Mouse (Mus musculus): Measurements from ENCODE around the gene Qprt. TPM values are rescaled to one million over a fixed set of nuclear protein-coding genes. Genes with fewer than 3 reads are reported as not detected.

Gene Qprt
- polyA plus RNA-seq, 1 experiment from 2014 or later, result 151 TPM

- Histone ChIP-seq H3K36me3 (replicated peaks; ENCODE audit: insufficient read depth, low read length) (no peaks in the 10 kb centered on the region), H3K9me3 (ENCODE audit: low read length) (no peaks in the 10 kb centered on the region), H3K27ac (ENCODE audit: low read depth) (peak overlapping the region; percentile 69; the same call in 1 of the 2 replicates), H3K4me3 (ENCODE audit: low read depth, low read length) (no peak overlapping the region), H3K4me1 (ENCODE audit: insufficient read depth) (peaks cover 43% of the 10 kb centered on the region), H3K9ac (replicated peaks) (no peak overlapping the region), H3K4me2 (ENCODE audit: low read depth, low read length) (no peak overlapping the region), H3K27me3 (ENCODE audit: insufficient read depth, low read length) (no peaks in the 10 kb centered on the region)
- no peak for ATAC-seq
- no peak for DNase-seq
- TF ChIP-seq CTCF (IDR thresholded peaks at IDR 0.05; ENCODE audit: low read depth) (no peak), EP300 (IDR thresholded peaks at IDR 0.05; ENCODE audit: low read depth) (no peak)
- WGBS (ENCODE audit: insufficient replicate concordance), result 32% methylated on average over 2 of the region's 2 CpGs
Observed at GRCm38 (mm10) chr7:127082995-127083394, 39.0 kb downstream of the Qprt start.

- H3K27me3 ChIP-seq (ENCODE audit: insufficient read depth, low read length), result no peaks in the 10 kb centered on the region
- DNase-seq, result no peak
- 52% methylated on average over 8 of the region's 8 CpGs for WGBS (ENCODE audit: insufficient replicate concordance)
- no peak overlapping the region for H3K4me2 ChIP-seq (ENCODE audit: low read depth, low read length)
- ATAC-seq, result no peak
- no peak for TF ChIP-seq EP300 (IDR thresholded peaks at IDR 0.05; ENCODE audit: low read depth)
- TF ChIP-seq CTCF (IDR thresholded peaks at IDR 0.05; ENCODE audit: low read depth), result no peak
- H3K9me3 ChIP-seq (ENCODE audit: low read length), result no peaks in the 10 kb centered on the region
- H3K27ac ChIP-seq (ENCODE audit: low read depth), result peak overlapping the region; percentile 69
- no peak overlapping the region for H3K9ac ChIP-seq (replicated peaks)
- no peak overlapping the region for H3K4me3 ChIP-seq (ENCODE audit: low read depth, low read length)
- H3K36me3 ChIP-seq (replicated peaks; ENCODE audit: insufficient read depth, low read length), result no peaks in the 10 kb centered on the region
- H3K4me1 ChIP-seq (ENCODE audit: insufficient read depth), result peaks cover 37% of the 10 kb centered on the region
Observed at GRCm38 (mm10) chr7:127082271-127082670, 39.8 kb downstream of the Qprt start.

- ATAC-seq (peak; percentile 40), DNase-seq (no peak)
- Histone ChIP-seq H3K36me3 (replicated peaks; ENCODE audit: insufficient read depth, low read length) (no peaks in the 10 kb centered on the region), H3K4me1 (ENCODE audit: insufficient read depth) (peaks cover 31% of the 10 kb centered on the region), H3K4me2 (ENCODE audit: low read depth, low read length) (no peak overlapping the region), H3K4me3 (ENCODE audit: low read depth, low read length) (no peak overlapping the region), H3K27me3 (ENCODE audit: insufficient read depth, low read length) (no peaks in the 10 kb centered on the region), H3K9ac (replicated peaks) (no peak overlapping the region), H3K27ac (ENCODE audit: low read depth) (0 out of 2 replicates have a peak overlapping the region, but pooled peaks have one; percentile 22), H3K9me3 (ENCODE audit: low read length) (peaks cover 2% of the 10 kb centered on the region; the same call in 1 of the 2 replicates)
- WGBS (ENCODE audit: insufficient replicate concordance), result 49% methylated on average over 3 of the region's 3 CpGs
- peak; percentile 58 for TF ChIP-seq EP300 (IDR thresholded peaks at IDR 0.05; ENCODE audit: low read depth)
- TF ChIP-seq CTCF (IDR thresholded peaks at IDR 0.05; ENCODE audit: low read depth), result no peak
Observed at GRCm38 (mm10) chr7:127080045-127080444, 42.0 kb downstream of the Qprt start.

GRCm38 (mm10) chr7:127077692-127078091 is 44.3 kb downstream of the Qprt start:
- peak; percentile 38 for DNase-seq
- Histone ChIP-seq H3K9ac (replicated peaks) (no peak overlapping the region), H3K4me2 (ENCODE audit: low read depth, low read length) (no peak overlapping the region), H3K27ac (ENCODE audit: low read depth) (no peak overlapping the region), H3K36me3 (replicated peaks; ENCODE audit: insufficient read depth, low read length) (no peaks in the 10 kb centered on the region), H3K9me3 (ENCODE audit: low read length) (peaks cover 4% of the 10 kb centered on the region; the same call in 1 of the 2 replicates), H3K27me3 (ENCODE audit: insufficient read depth, low read length) (no peaks in the 10 kb centered on the region), H3K4me3 (ENCODE audit: low read depth, low read length) (no peak overlapping the region), H3K4me1 (ENCODE audit: insufficient read depth) (peaks cover 14% of the 10 kb centered on the region; the same call in 1 of the 2 replicates)
- WGBS (ENCODE audit: insufficient replicate concordance), result 77% methylated on average over 3 of the region's 3 CpGs
- TF ChIP-seq EP300 (IDR thresholded peaks at IDR 0.05; ENCODE audit: low read depth), result no peak
- TF ChIP-seq CTCF (IDR thresholded peaks at IDR 0.05; ENCODE audit: low read depth), result peak; percentile 66
- no peak for ATAC-seq

GRCm38 (mm10) chr7:127076188-127076587 is 45.8 kb downstream of the Qprt start:
- Histone ChIP-seq H3K9me3 (ENCODE audit: low read length) (peaks cover 4% of the 10 kb centered on the region; the same call in 1 of the 2 replicates), H3K4me2 (ENCODE audit: low read depth, low read length) (no peak overlapping the region), H3K27me3 (ENCODE audit: insufficient read depth, low read length) (no peaks in the 10 kb centered on the region), H3K36me3 (replicated peaks; ENCODE audit: insufficient read depth, low read length) (no peaks in the 10 kb centered on the region), H3K4me1 (ENCODE audit: insufficient read depth) (peaks cover 9% of the 10 kb centered on the region; the same call in 1 of the 2 replicates), H3K27ac (ENCODE audit: low read depth) (no peak overlapping the region), H3K4me3 (ENCODE audit: low read depth, low read length) (no peak overlapping the region), H3K9ac (replicated peaks) (no peak overlapping the region)
- ATAC-seq, result no peak
- TF ChIP-seq CTCF (IDR thresholded peaks at IDR 0.05; ENCODE audit: low read depth), result no peak
- TF ChIP-seq EP300 (IDR thresholded peaks at IDR 0.05; ENCODE audit: low read depth), result no peak
- 89% methylated on average over 5 of the region's 5 CpGs for WGBS (ENCODE audit: insufficient replicate concordance)
- no peak for DNase-seq

GRCm38 (mm10) chr7:127073221-127073620 is 48.8 kb downstream of the Qprt start:
- ATAC-seq (no peak), DNase-seq (no peak)
- Histone ChIP-seq H3K4me2 (ENCODE audit: low read depth, low read length) (no peak overlapping the region), H3K27ac (ENCODE audit: low read depth) (no peak overlapping the region), H3K4me3 (ENCODE audit: low read depth, low read length) (no peak overlapping the region), H3K36me3 (replicated peaks; ENCODE audit: insufficient read depth, low read length) (no peaks in the 10 kb centered on the region), H3K4me1 (ENCODE audit: insufficient read depth) (no peaks in the 10 kb centered on the region), H3K27me3 (ENCODE audit: insufficient read depth, low read length) (no peaks in the 10 kb centered on the region), H3K9ac (replicated peaks) (no peak overlapping the region), H3K9me3 (ENCODE audit: low read length) (peaks cover 4% of the 10 kb centered on the region; the same call in 1 of the 2 replicates)
- 80% methylated on average over 4 of the region's 4 CpGs for WGBS (ENCODE audit: insufficient replicate concordance)
- TF ChIP-seq CTCF (IDR thresholded peaks at IDR 0.05; ENCODE audit: low read depth) (no peak), EP300 (IDR thresholded peaks at IDR 0.05; ENCODE audit: low read depth) (no peak)
